ENCODE assay signal across 17 mouse cellular contexts in genomic region chr14:121385440-121385839, GRCm38 (mm10). TPM values are rescaled to one million over a fixed set of nuclear protein-coding genes. Genes with fewer than 3 reads are reported as not detected.
A peak's percentile ranks its signal among the peaks of the same experiment; 100 is the strongest.
DNase-seq lines count a peak whose midpoint lies in the region; ATAC-seq and TF ChIP-seq lines count a peak whose summit lies in the region.
"Had no signal": no experiment of that assay in that cellular context is flagged by ENCODE, and none has a peak within 500 bp of the region (broad histone marks: within the 10 kb centered on the region; RNA-seq: fewer than 3 reads in every experiment).

No protein-coding gene starts in this region.

- peaks cover 0 to 1% of the 10 kb centered on the region in 2 experiments; a peak in 1 of 4 replicates for H3K4me1 ChIP-seq in CH12.LX (ENCODE audit: control insufficient read depth in 1 of 2, insufficient read depth in 2 of 2)
- no peaks in the 10 kb centered on the region for H3K4me1 ChIP-seq in stomach, postnatal 0 days (replicated peaks; ENCODE audit: control insufficient read depth, insufficient read depth)

- no peak overlapping the region for H3K9ac ChIP-seq in CH12.LX (ENCODE audit: insufficient read depth, low read depth)
- H3K9ac ChIP-seq in stomach, postnatal 0 days (ENCODE audit: low read length), result no peak overlapping the region
- H3K9ac ChIP-seq: heart, embryonic 15.5 days; liver, embryonic 14.5 days; lung, embryonic 15.5 days had no signal

- no peaks in the 10 kb centered on the region for H3K79me2 ChIP-seq in CH12.LX (replicated peaks; ENCODE audit: control insufficient read depth, extremely low read depth, insufficient read depth, poor library complexity, severe bottlenecking)

- no peaks in the 10 kb centered on the region for H3K27me3 ChIP-seq in CH12.LX (replicated peaks)
- H3K27me3 ChIP-seq in stomach, postnatal 0 days (ENCODE audit: control insufficient read depth, insufficient read depth, low read length), result no peaks in the 10 kb centered on the region
- H3K27me3 ChIP-seq: heart, embryonic 15.5 days; lung, embryonic 15.5 days had no signal

- WGBS in stomach, postnatal 0 days, result 75% methylated on average over 8 of the region's 8 CpGs

- no peak overlapping the region for H3K27ac ChIP-seq in CH12.LX (ENCODE audit: insufficient read depth, low read depth)
- no peak overlapping the region for H3K27ac ChIP-seq in stomach, postnatal 0 days (replicated peaks)
- H3K27ac ChIP-seq: heart, embryonic 15.5 days; hindbrain, embryonic 10.5 days; liver, embryonic 14.5 days; lung, embryonic 15.5 days had no signal

- in situ Hi-C loops in CH12.LX (cut with MboI; ENCODE audit: low pct_ligation_motif_present, low pct_unique_long_range_greater_than_20kb, low sequenced_read_pairs), result no loop called here

- no peak for TF ChIP-seq EP300 in CH12.LX (IDR thresholded peaks at IDR 0.05; ENCODE audit: low read length)
- TF ChIP-seq EP300 in stomach, postnatal 0 days (optimal IDR thresholded peaks at IDR 0.05), result no peak

- H3K36me3 ChIP-seq in CH12.LX (replicated peaks in 1 of 2; ENCODE audit: control insufficient read depth in 1 of 2, insufficient read depth in 1 of 2, low read length in 1 of 2), result no peaks in the 10 kb centered on the region
- no peaks in the 10 kb centered on the region for H3K36me3 ChIP-seq in stomach, postnatal 0 days (ENCODE audit: control insufficient read depth, insufficient read depth, low read length)
- H3K36me3 ChIP-seq: heart, embryonic 15.5 days; hindbrain, embryonic 10.5 days; lung, embryonic 15.5 days had no signal

- dilution Hi-C loops in CH12.LX (cut with MboI; ENCODE audit: extremely low pct_ligation_motif_present, extremely low pct_unique_long_range_greater_than_20kb, low sequenced_read_pairs), result no loop called here

- no peak for TF ChIP-seq RAD21 in CH12.LX (IDR thresholded peaks at IDR 0.05; ENCODE audit: low read depth, low read length)

- no peaks in the 10 kb centered on the region for H3K9me3 ChIP-seq in CH12.LX (replicated peaks; ENCODE audit: low read length)
- H3K9me3 ChIP-seq in stomach, postnatal 0 days (ENCODE audit: control insufficient read depth, low read length), result no peaks in the 10 kb centered on the region
- H3K9me3 ChIP-seq: heart, embryonic 15.5 days; hindbrain, embryonic 10.5 days; lung, embryonic 15.5 days had no signal

- no peak overlapping the region for H3K4me3 ChIP-seq in CH12.LX (replicated peaks in 1 of 3; ENCODE audit: low read depth in 2 of 3, low read length in 2 of 3, poor library complexity in 1 of 3)
- no peak overlapping the region for H3K4me3 ChIP-seq in stomach, postnatal 0 days (ENCODE audit: low read depth, low read length)
- H3K4me3 ChIP-seq: erythroblast, embryonic 14.5 days; heart, embryonic 15.5 days; hindbrain, embryonic 10.5 days; lung, embryonic 15.5 days had no signal

- DNase-seq in heart, postnatal 4 days, result peak; percentile 15
- no peak for DNase-seq in heart, adult 11 months
- no peak for DNase-seq in CH12.LX (ENCODE audit: extremely low read depth)
- DNase-seq in Muller cell, postnatal 12 days (ENCODE audit: inconsistent ontology term), result peak; percentile 81
- no peak for DNase-seq in stomach, postnatal 0 days (ENCODE audit: low spot score)
- DNase-seq in embryo, embryonic 10.5 days (ENCODE audit: low spot score), result no peak
- no peak for DNase-seq in kidney, adult 18-20 months
- DNase-seq: cerebellum, adult 8-10 months; kidney, adult 2 months; kidney, postnatal 10 days had no signal

- TF ChIP-seq CTCF in CH12.LX (conservative IDR thresholded peaks at IDR 0.05 in 1 of 2, IDR thresholded peaks at IDR 0.05 in 1 of 2; ENCODE audit: low read depth in 2 of 2, low read length in 2 of 2), result no peak
- TF ChIP-seq CTCF in stomach, postnatal 0 days (IDR thresholded peaks at IDR 0.05; ENCODE audit: low read depth), result no peak

- peak; percentile 33; the same call in 1 of the 2 replicates for ATAC-seq in stomach, postnatal 0 days (ENCODE audit: low FRiP score, low TSS enrichment)
- ATAC-seq: forebrain, embryonic 14.5 days had no signal

- TF ChIP-seq POLR2A in CH12.LX (IDR thresholded peaks at IDR 0.05; ENCODE audit: low read depth, low read length), result no peak

- no peak overlapping the region for H3K4me2 ChIP-seq in CH12.LX (ENCODE audit: insufficient read depth, low read depth, poor library complexity, severe bottlenecking)
- H3K4me2 ChIP-seq in stomach, postnatal 0 days (replicated peaks; ENCODE audit: low read depth), result no peak overlapping the region
- H3K4me2 ChIP-seq: heart, embryonic 15.5 days; lung, embryonic 15.5 days; midbrain, embryonic 11.5 days had no signal

TF ChIP-seq in CH12.LX, 34 proteins besides CTCF, POLR2A, EP300 and RAD21:
- TF ChIP-seq MAFK (IDR thresholded peaks at IDR 0.05; ENCODE audit: insufficient replicate concordance, low read length) (peak; percentile 95), ZNF384 (IDR thresholded peaks at IDR 0.05; ENCODE audit: low read depth, low read length) (no peak), JUND (conservative IDR thresholded peaks at IDR 0.05; ENCODE audit: low read depth, low read length) (no peak)

RNA-seq across cellular contexts. Expression of gene Stk24, which starts 5.6 kb away (rescaled TPM):
- total RNA-seq in heart, postnatal 4 days (2021), result 10 to 100 TPM; 84.8 to 93.5 TPM
- 52.7 and 61.1 TPM in 2 replicates for total RNA-seq in CH12.LX (2012; rRNA removed)
- total RNA-seq in CH12.LX (2014; rRNA removed), result 35.5 and 43.3 TPM in 2 replicates
- polyA plus RNA-seq in CH12.LX (2012; ENCODE audit: insufficient read length, low read depth), result 88.7 and 96.7 TPM in 2 replicates
- 34.0 and 35.9 TPM in 2 replicates for polyA plus RNA-seq in stomach, postnatal 0 days (2015; fragmentation: Nextera tagmentation; extraction: Ambion mirVana)

Comparison
In these comparisons a context has a peak if more than half of its experiments do, and no peak if none do; other contexts are left out.
1. DNase-seq: peak in heart, postnatal 4 days (single experiment) and Muller cell, postnatal 12 days (single experiment); none in heart, adult 11 months (single experiment), CH12.LX (single experiment), stomach, postnatal 0 days (single experiment), embryo, embryonic 10.5 days (single experiment) and kidney, adult 18-20 months (single experiment).